Comparison of ENCODE assay signal across 9 mouse cellular contexts in the genomic region with DNA sequence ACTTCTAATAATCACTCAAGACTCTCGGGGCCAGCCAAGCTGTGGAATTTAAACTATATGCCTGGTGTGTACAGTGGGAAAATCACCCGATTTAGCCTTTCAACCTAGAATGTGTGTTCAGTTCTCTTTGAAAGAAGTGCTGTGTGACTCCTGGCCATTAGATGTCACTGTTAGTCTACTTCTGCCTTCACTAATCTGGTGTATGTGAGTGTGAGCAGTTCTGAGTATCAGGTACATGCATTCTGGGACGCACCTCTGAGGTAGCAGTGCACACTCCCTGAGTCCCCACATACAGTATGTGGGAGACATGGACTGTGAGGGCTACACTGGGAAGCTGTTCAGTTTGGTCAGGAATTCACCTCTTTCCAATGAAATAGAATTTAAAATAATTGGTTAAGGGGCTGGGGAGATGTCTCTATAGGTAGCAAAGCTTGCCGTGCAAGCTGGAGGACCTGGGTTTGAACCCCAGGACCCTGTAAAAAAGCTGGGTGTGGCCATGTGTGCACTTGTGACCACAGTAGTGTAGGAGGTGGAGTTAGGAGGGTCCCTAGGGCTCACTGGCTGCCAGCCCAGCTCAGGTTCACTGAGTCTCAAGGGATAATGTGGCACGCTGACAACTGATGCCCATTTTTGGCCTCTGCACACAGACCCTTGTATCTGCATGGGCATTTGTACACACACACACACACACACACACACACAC. TPM values are rescaled to one million over a fixed set of nuclear protein-coding genes. Genes with fewer than 3 reads are reported as not detected.
DNase-seq lines count a peak whose midpoint lies in the region; ATAC-seq and TF ChIP-seq lines count a peak whose summit lies in the region.
"Had no signal": no experiment of that assay in that cellular context is flagged by ENCODE, and none has a peak within 500 bp of the region (broad histone marks: within the 10 kb centered on the region; RNA-seq: fewer than 3 reads in every experiment).

No protein-coding gene starts in this region.

- H3K4me2 ChIP-seq in lung, embryonic 14.5 days, result no peak overlapping the region
- no peak overlapping the region for H3K4me2 ChIP-seq in forebrain, embryonic 15.5 days (replicated peaks)
- no peak overlapping the region for H3K4me2 ChIP-seq in neural tube, embryonic 13.5 days
- H3K4me2 ChIP-seq: limb, embryonic 15.5 days had no signal

- ATAC-seq in cerebellum, adult (ENCODE audit: insufficient number of reproducible peaks, low FRiP score, low TSS enrichment), result peak; percentile 23; the same call in 1 of the 2 replicates
- ATAC-seq in lung, embryonic 14.5 days (ENCODE audit: insufficient read depth), result peak; percentile 52; the same call in 1 of the 2 replicates
- ATAC-seq in forebrain, embryonic 15.5 days (replicated peaks), result peak; percentile 77
- ATAC-seq in neural tube, embryonic 13.5 days (ENCODE audit: low read depth), result peak; percentile 67; the same call in 1 of the 2 replicates
- ATAC-seq in erythroblast, adult 5-6 weeks (replicated peaks; ENCODE audit: low FRiP score, poor library complexity, severe bottlenecking), result no peak

- no peak overlapping the region for H3K27ac ChIP-seq in lung, embryonic 14.5 days (ENCODE audit: low read depth)
- no peak overlapping the region for H3K27ac ChIP-seq in forebrain, embryonic 15.5 days (replicated peaks)
- no peak overlapping the region for H3K27ac ChIP-seq in neural tube, embryonic 13.5 days (replicated peaks)
- H3K27ac ChIP-seq: limb, embryonic 15.5 days had no signal

- H3K9me3 ChIP-seq in lung, embryonic 14.5 days (ENCODE audit: low read depth, low read length), result no peaks in the 10 kb centered on the region
- no peaks in the 10 kb centered on the region for H3K9me3 ChIP-seq in forebrain, embryonic 15.5 days
- no peaks in the 10 kb centered on the region for H3K9me3 ChIP-seq in neural tube, embryonic 13.5 days
- H3K9me3 ChIP-seq: limb, embryonic 15.5 days had no signal

- H3K9ac ChIP-seq in lung, embryonic 14.5 days, result no peak overlapping the region
- no peak overlapping the region for H3K9ac ChIP-seq in forebrain, embryonic 15.5 days (replicated peaks)
- no peak overlapping the region for H3K9ac ChIP-seq in neural tube, embryonic 13.5 days
- H3K9ac ChIP-seq: limb, embryonic 15.5 days had no signal

- 48% methylated on average over 5 of the region's 5 CpGs for WGBS in lung, embryonic 14.5 days
- WGBS in forebrain, embryonic 15.5 days, result 57% methylated on average over 5 of the region's 5 CpGs
- WGBS in neural tube, embryonic 13.5 days, result 56% methylated on average over 5 of the region's 5 CpGs

- H3K4me3 ChIP-seq in lung, embryonic 14.5 days (ENCODE audit: low read depth, low read length), result no peak overlapping the region
- H3K4me3 ChIP-seq in forebrain, embryonic 15.5 days, result no peak overlapping the region
- no peak overlapping the region for H3K4me3 ChIP-seq in neural tube, embryonic 13.5 days
- H3K4me3 ChIP-seq: limb, embryonic 15.5 days had no signal

- peak; percentile 73 for TF ChIP-seq CTCF in lung, embryonic 14.5 days (IDR thresholded peaks at IDR 0.05; ENCODE audit: low read depth)

- peaks cover 5% of the 10 kb centered on the region; the same call in 1 of the 2 replicates for H3K4me1 ChIP-seq in lung, embryonic 14.5 days (ENCODE audit: insufficient read depth)
- H3K4me1 ChIP-seq in forebrain, embryonic 15.5 days, result peaks cover 9% of the 10 kb centered on the region; the same call in 1 of the 2 replicates
- peaks cover 5% of the 10 kb centered on the region; the same call in 1 of the 2 replicates for H3K4me1 ChIP-seq in neural tube, embryonic 13.5 days (replicated peaks)
- H3K4me1 ChIP-seq: limb, embryonic 15.5 days had no signal

- no peaks in the 10 kb centered on the region for H3K36me3 ChIP-seq in lung, embryonic 14.5 days (ENCODE audit: insufficient read depth)
- no peaks in the 10 kb centered on the region for H3K36me3 ChIP-seq in forebrain, embryonic 15.5 days
- no peaks in the 10 kb centered on the region for H3K36me3 ChIP-seq in neural tube, embryonic 13.5 days
- H3K36me3 ChIP-seq: limb, embryonic 15.5 days had no signal

- H3K27me3 ChIP-seq in lung, embryonic 14.5 days (ENCODE audit: insufficient read depth, low read length), result no peaks in the 10 kb centered on the region
- no peaks in the 10 kb centered on the region for H3K27me3 ChIP-seq in forebrain, embryonic 15.5 days
- no peaks in the 10 kb centered on the region for H3K27me3 ChIP-seq in neural tube, embryonic 13.5 days
- H3K27me3 ChIP-seq: limb, embryonic 15.5 days had no signal

- no peak for DNase-seq in cerebellum, adult 11 months
- DNase-seq in lung, embryonic 14.5 days, result peak; percentile 69
- no peak for DNase-seq in lung, postnatal 4 days
- peak; percentile 41 to 67 for DNase-seq in layer of hippocampus, postnatal 14 days (ENCODE audit: low spot score in 2 of 2)

RNA-seq across cellular contexts. Expression of gene 3110009E18Rik, which starts 51.0 kb away (rescaled TPM):
- 15.4 and 17.2 TPM in 2 replicates for polyA plus RNA-seq in lung, embryonic 14.5 days (2014; fragmentation: Nextera tagmentation; extraction: Ambion mirVana)
- polyA plus RNA-seq in forebrain, embryonic 15.5 days (2015; fragmentation: Nextera tagmentation; extraction: Ambion mirVana), result 25.5 and 26.0 TPM in 2 replicates
- total RNA-seq in layer of hippocampus, postnatal 14 days (2021), result 1 to 10 TPM; 7.3 to 8.6 TPM
- 17.6 and 20.9 TPM in 2 replicates for polyA plus RNA-seq in neural tube, embryonic 13.5 days (2015; fragmentation: Nextera tagmentation; extraction: Ambion mirVana)
- 6.5 and 8.2 TPM in 2 replicates for total RNA-seq in erythroblast, adult 5-6 weeks (2015; ENCODE audit: low replicate concordance)
- not detected in 2 replicates for total RNA-seq in erythroblast, adult 5-6 weeks (2017; ENCODE audit: low replicate concordance)

RNA-seq across cellular contexts. Expression of gene Dbi, which starts 51.1 kb away (rescaled TPM):
- polyA plus RNA-seq in lung, embryonic 14.5 days (2014; fragmentation: Nextera tagmentation; extraction: Ambion mirVana), result 421 and 445 TPM in 2 replicates
- 1,549 and 1,577 TPM in 2 replicates for polyA plus RNA-seq in forebrain, embryonic 15.5 days (2015; fragmentation: Nextera tagmentation; extraction: Ambion mirVana)
- total RNA-seq in layer of hippocampus, postnatal 14 days (2021), result 100 to 1,000 TPM; 458 to 509 TPM
- 2,051 and 2,328 TPM in 2 replicates for polyA plus RNA-seq in neural tube, embryonic 13.5 days (2015; fragmentation: Nextera tagmentation; extraction: Ambion mirVana)
- total RNA-seq in erythroblast, adult 5-6 weeks (2015; ENCODE audit: low replicate concordance), result 59.9 and 82.1 TPM in 2 replicates
- 73.0 and 77.2 TPM in 2 replicates for total RNA-seq in erythroblast, adult 5-6 weeks (2017; ENCODE audit: low replicate concordance)

Comparison
In these comparisons a context has a peak if more than half of its experiments do, and no peak if none do; other contexts are left out.
1. DNase-seq: peak in lung, embryonic 14.5 days (single experiment) and layer of hippocampus, postnatal 14 days (2 of 2); none in cerebellum, adult 11 months (single experiment) and lung, postnatal 4 days (0 of 2).